Mouse (Mus musculus) embryonic facial prominence, embryonic 10.5 days (tissue): ENCODE measurements around the gene Dazap2. TPM values are rescaled to one million over a fixed set of nuclear protein-coding genes. Genes with fewer than 3 reads are reported as not detected.
A peak's percentile ranks its signal among the peaks of the same experiment; 100 is the strongest.
"Not testable (repeated sequence)": the region's sequence is repeated elsewhere in the genome, so short reads cannot be mapped to it uniquely, and the experiment has no call there.

Source experiments
- DNase-seq: peaks from one replicate; pipeline ENCODE4 v3.0.0-alpha.2; 2017; ENCODE audit warnings: low spot score
- H3K27ac ChIP-seq: fragments of 300-500 bp; sonication (generic); replicated peaks from 2 replicates; pipeline ENCODE4 v1.5.1; 2016; ENCODE audit warnings: mild to moderate bottlenecking
- H3K27me3 ChIP-seq: fragments of 300-500 bp; sonication (generic); replicated peaks from 2 replicates; pipeline ENCODE4 v1.6.1; 2016; ENCODE audit warnings: low read depth, mild to moderate bottlenecking; ENCODE audit not compliant: poor library complexity, severe bottlenecking
- H3K36me3 ChIP-seq: fragments of 300-500 bp; sonication (generic); replicated peaks from 2 replicates; pipeline ENCODE4 v1.6.1; 2016; ENCODE audit warnings: mild to moderate bottlenecking, moderate library complexity
- H3K4me1 ChIP-seq: fragments of 300-500 bp; sonication (generic); 2 replicates; pipeline ENCODE4 v1.6.1; 2016
- H3K4me3 ChIP-seq: fragments of 300-500 bp; sonication (generic); 2 replicates; pipeline ENCODE4 v1.5.1; 2016; ENCODE audit warnings: mild to moderate bottlenecking, moderate library complexity
- H3K9me3 ChIP-seq: fragments of 300-500 bp; sonication (generic); 2 replicates; pipeline ENCODE4 v1.6.1; 2016; ENCODE audit warnings: mild to moderate bottlenecking
- WGBS: fragments of 180-500 bp; shearing (Covaris S2); methylation state at CpG from one replicate; pipeline ENCODE4 v1.1.7; 2016; 5-methylcytosine and 5-hydroxymethylcytosine counted together
- polyA plus RNA-seq: library from polyadenylated mRNA; unstranded; fragments of >200 nt; fragmentation: Nextera tagmentation; extraction: Ambion mirVana; gene quantifications from 2 replicates; pipeline ENCODE4 v1.2.1, GENCODE M21; 2016

Gene Dazap2
- polyA plus RNA-seq, 1 experiment from 2014 or later: 200 TPM

GRCm38 (mm10) chr15:100613584-100613983 is 1.6 kb upstream of the Dazap2 start:
- Histone ChIP-seq H3K36me3 (peaks cover 18% of the 10 kb centered on the region), H3K9me3 (no peaks in the 10 kb centered on the region), H3K4me3 (peak overlapping the region; percentile 37), H3K27ac (no peak overlapping the region), H3K27me3 (peaks cover 32% of the 10 kb centered on the region), H3K4me1 (peaks cover 27% of the 10 kb centered on the region)
- DNase-seq: peak; percentile 84
- WGBS: 9% methylated on average over 16 of the region's 16 CpGs

DNA sequence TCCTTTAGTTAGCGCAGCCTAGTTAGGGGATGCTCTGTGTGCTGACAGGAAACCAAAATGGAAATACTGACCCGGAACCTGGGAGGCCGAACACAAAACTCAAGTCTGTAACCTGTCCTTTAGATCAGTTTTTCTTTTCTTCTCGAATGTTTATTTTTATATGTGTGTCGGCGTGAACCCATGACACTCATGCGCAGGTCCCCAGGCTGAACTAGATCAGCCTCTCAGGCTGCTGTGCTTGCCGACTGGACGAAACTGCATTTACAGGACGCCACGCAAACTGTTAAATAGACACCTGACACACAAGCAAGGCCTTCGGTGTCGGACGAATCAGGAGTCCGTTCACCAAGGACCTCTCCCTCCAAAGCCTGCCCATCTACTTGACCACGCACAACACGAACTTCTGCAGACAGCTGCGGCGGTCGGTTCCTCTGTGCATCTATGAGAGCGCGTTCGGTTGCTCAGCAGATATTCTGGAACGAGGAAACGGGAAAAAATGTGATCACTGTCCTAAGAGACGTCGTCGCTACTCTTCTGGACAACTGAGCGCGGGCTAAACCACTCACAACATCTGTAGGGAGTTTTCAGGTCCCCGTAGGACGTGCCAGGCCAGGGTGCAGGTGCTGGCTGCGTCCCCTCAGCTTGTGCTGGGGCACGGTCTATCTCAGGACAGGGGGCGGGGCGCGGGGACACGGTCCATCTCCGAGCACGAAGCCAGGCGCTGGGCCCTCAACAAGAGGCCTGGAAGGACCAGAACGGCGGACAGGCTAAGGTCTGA is 742 bp upstream of the Dazap2 start:
- H3K4me1 ChIP-seq: peaks cover 27% of the 10 kb centered on the region
- peak overlapping the region; percentile 96 for H3K27ac ChIP-seq
- H3K36me3 ChIP-seq: peaks cover 26% of the 10 kb centered on the region
- no peaks in the 10 kb centered on the region for H3K9me3 ChIP-seq
- DNase-seq: no peak
- peaks cover 31% of the 10 kb centered on the region for H3K27me3 ChIP-seq
- 12% methylated on average over 43 of the region's 43 CpGs for WGBS
- H3K4me3 ChIP-seq: peak overlapping the region; percentile 91

DNA sequence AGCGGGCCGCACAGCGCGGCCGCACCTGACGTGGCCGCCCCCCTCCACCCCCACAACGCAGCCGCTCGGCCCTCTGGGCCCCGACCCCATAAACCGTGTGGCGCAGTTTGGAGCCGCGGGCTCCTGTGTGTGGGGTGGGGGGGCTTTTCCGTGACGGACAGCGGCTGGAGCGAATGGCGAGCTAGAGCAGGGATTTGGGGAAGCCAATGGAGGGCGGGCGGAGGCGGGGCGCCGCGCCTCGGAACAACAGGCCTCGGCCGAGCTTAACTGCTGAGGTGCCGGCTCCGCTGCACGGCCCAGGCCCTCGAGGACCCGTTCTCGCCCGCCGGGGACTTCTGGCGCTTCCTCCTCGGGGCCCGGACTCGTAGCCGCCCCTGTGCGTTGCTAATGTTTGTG is 674 bp downstream of the Dazap2 start:
- H3K4me1 ChIP-seq: peaks cover 27% of the 10 kb centered on the region
- H3K27me3 ChIP-seq: peaks cover 18% of the 10 kb centered on the region
- no peaks in the 10 kb centered on the region for H3K9me3 ChIP-seq
- peak overlapping the region; percentile 96 for H3K27ac ChIP-seq
- peak; percentile 94 for DNase-seq
- peak overlapping the region; percentile 91 for H3K4me3 ChIP-seq
- H3K36me3 ChIP-seq: peaks cover 40% of the 10 kb centered on the region
- under 1% methylated on average over 43 of the region's 43 CpGs for WGBS

GRCm38 (mm10) chr15:100616221-100616620 is 1.1 kb downstream of the Dazap2 start:
- Histone ChIP-seq H3K27me3 (peaks cover 15% of the 10 kb centered on the region), H3K27ac (peak overlapping the region; percentile 96), H3K4me3 (peak overlapping the region; percentile 91), H3K4me1 (peaks cover 27% of the 10 kb centered on the region), H3K9me3 (no peaks in the 10 kb centered on the region), H3K36me3 (peaks cover 43% of the 10 kb centered on the region)
- no peak for DNase-seq
- 1% methylated on average over 19 of the region's 19 CpGs for WGBS

- 92% methylated on average over 7 of the region's 7 CpGs for WGBS
- Histone ChIP-seq H3K4me3 (no peak overlapping the region), H3K27ac (no peak overlapping the region), H3K27me3 (peaks cover 4% of the 10 kb centered on the region), H3K36me3 (peaks cover 51% of the 10 kb centered on the region), H3K4me1 (peaks cover 16% of the 10 kb centered on the region), H3K9me3 (no peaks in the 10 kb centered on the region)
- DNase-seq: no peak
These were observed 4.1 kb downstream of the Dazap2 start for GRCm38 (mm10) chr15:100619200-100619599.

- not testable (repeated sequence) for H3K4me1 ChIP-seq, H3K4me3 ChIP-seq, DNase-seq, H3K27ac ChIP-seq, H3K9me3 ChIP-seq, H3K27me3 ChIP-seq
- WGBS: 85% methylated on average over 9 of the region's 9 CpGs
- H3K36me3 ChIP-seq: peaks cover 51% of the 10 kb centered on the region
These were observed 6.5 kb downstream of the Dazap2 start for GRCm38 (mm10) chr15:100621671-100622070.

DNA sequence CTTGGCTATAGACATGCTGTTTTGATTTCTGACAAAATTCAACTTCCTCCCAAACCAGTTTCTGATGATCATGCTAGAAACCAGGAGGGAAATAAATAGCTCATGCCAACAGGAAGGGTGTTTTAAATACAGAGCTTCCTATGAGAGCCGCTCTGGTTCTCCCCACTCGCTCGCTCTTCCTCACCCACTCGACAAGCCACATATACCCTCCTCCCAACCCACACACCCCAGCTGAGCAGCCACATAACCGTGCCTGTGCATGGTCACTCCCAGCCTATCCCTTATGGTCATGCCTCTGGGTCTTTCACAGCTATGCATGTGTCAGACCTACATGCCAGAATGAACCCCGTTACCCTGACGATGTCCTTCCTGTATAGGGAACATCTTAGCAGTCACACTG is 7.0 kb downstream of the Dazap2 start:
- no peak for DNase-seq
- H3K36me3 ChIP-seq: peaks cover 48% of the 10 kb centered on the region
- no peaks in the 10 kb centered on the region for H3K9me3 ChIP-seq
- WGBS: 85% methylated on average over 7 of the region's 7 CpGs
- no peak overlapping the region for H3K4me3 ChIP-seq
- H3K27ac ChIP-seq: no peak overlapping the region
- no peaks in the 10 kb centered on the region for H3K27me3 ChIP-seq
- no peaks in the 10 kb centered on the region for H3K4me1 ChIP-seq

- no peak overlapping the region for H3K4me3 ChIP-seq
- WGBS: 87% methylated on average over 9 of the region's 9 CpGs
These were observed 8.6 kb downstream of the Dazap2 start for GRCm38 (mm10) chr15:100623754-100624153.

GRCm38 (mm10) chr15:100624435-100624834 is 9.3 kb downstream of the Dazap2 start:
- Histone ChIP-seq H3K9me3 (no peaks in the 10 kb centered on the region), H3K4me1 (peaks cover 17% of the 10 kb centered on the region), H3K36me3 (peaks cover 25% of the 10 kb centered on the region), H3K27me3 (peaks cover 7% of the 10 kb centered on the region), H3K4me3 (no peak overlapping the region), H3K27ac (no peak overlapping the region)
- no peak for DNase-seq
- WGBS: 89% methylated on average over 3 of the region's 3 CpGs

More at GRCm38 (mm10) chr15:100623754-100624153, 8.6 kb downstream of the Dazap2 start:
- peaks cover 13% of the 10 kb centered on the region for H3K4me1 ChIP-seq
- peaks cover 32% of the 10 kb centered on the region for H3K36me3 ChIP-seq
- H3K9me3 ChIP-seq: no peaks in the 10 kb centered on the region
- no peak for DNase-seq
- no peak overlapping the region for H3K27ac ChIP-seq
- H3K27me3 ChIP-seq: peaks cover under 1% of the 10 kb centered on the region

GRCm38 (mm10) chr15:100627287-100627686 is 12.1 kb downstream of the Dazap2 start:
- Histone ChIP-seq H3K4me3 (no peak overlapping the region), H3K27ac (no peak overlapping the region), H3K36me3 (no peaks in the 10 kb centered on the region), H3K27me3 (peaks cover 23% of the 10 kb centered on the region), H3K9me3 (no peaks in the 10 kb centered on the region), H3K4me1 (peaks cover 17% of the 10 kb centered on the region)
- 14% methylated on average over 10 of the region's 10 CpGs for WGBS
- no peak for DNase-seq

- H3K9me3 ChIP-seq: no peaks in the 10 kb centered on the region
- peaks cover 19% of the 10 kb centered on the region for H3K4me1 ChIP-seq
- no peak for DNase-seq
- H3K36me3 ChIP-seq: no peaks in the 10 kb centered on the region
- peak overlapping the region; percentile 2 for H3K27ac ChIP-seq
- 6% methylated on average over 11 of the region's 11 CpGs for WGBS
- H3K4me3 ChIP-seq: 0 out of 2 replicates have a peak overlapping the region, but pooled peaks have one; percentile 14
- peaks cover 29% of the 10 kb centered on the region for H3K27me3 ChIP-seq
These were observed 12.7 kb downstream of the Dazap2 start for GRCm38 (mm10) chr15:100627774-100628370.

DNA sequence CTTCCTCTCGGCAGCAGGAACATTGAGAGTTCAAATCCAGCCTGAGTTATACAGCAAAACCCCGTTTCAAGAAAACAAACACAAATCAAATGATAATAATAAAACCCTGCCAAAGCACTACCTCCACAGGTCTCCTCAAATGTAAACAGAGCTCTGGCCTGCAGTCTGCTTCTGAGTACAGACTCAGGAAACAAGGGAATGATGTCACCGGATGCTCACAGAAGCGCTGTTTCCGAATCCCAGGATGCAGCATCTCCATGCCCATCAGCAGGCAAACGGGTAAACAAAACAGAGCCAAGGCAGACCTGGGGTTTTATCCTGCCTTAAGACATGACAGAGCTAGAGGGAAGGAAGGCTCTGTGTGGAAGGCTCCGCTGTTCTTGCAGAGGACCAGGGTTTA is 13.6 kb downstream of the Dazap2 start:
- no peak overlapping the region for H3K27ac ChIP-seq
- peaks cover 38% of the 10 kb centered on the region for H3K27me3 ChIP-seq
- WGBS: 38% methylated on average over 7 of the region's 7 CpGs

GRCm38 (mm10) chr15:100630126-100630525 is 15.0 kb downstream of the Dazap2 start:
- Histone ChIP-seq H3K27me3 (peaks cover 52% of the 10 kb centered on the region), H3K27ac (0 out of 2 replicates have a peak overlapping the region, but pooled peaks have one; percentile 14), H3K36me3 (no peaks in the 10 kb centered on the region), H3K4me1 (peaks cover 20% of the 10 kb centered on the region), H3K9me3 (no peaks in the 10 kb centered on the region), H3K4me3 (no peak overlapping the region)
- WGBS: 74% methylated on average over 3 of the region's 3 CpGs
- DNase-seq: no peak

More for the DNA sequence above, 13.6 kb downstream of the Dazap2 start:
- Histone ChIP-seq H3K4me3 (no peak overlapping the region), H3K36me3 (no peaks in the 10 kb centered on the region), H3K9me3 (no peaks in the 10 kb centered on the region), H3K4me1 (peaks cover 20% of the 10 kb centered on the region)
- no peak for DNase-seq
